Mouse (Mus musculus) ovary, postnatal 14 days (tissue): ENCODE data around the gene Gm5129.
"Not testable (repeated sequence)": the region's sequence is repeated elsewhere in the genome, so short reads cannot be mapped to it uniquely, and the experiment has no call there.

Source experiments
- DNase-seq: peaks from one replicate; pipeline ENCODE4 v3.0.0; 2022; ENCODE audit warnings: low spot score

Gene Gm5129

DNA sequence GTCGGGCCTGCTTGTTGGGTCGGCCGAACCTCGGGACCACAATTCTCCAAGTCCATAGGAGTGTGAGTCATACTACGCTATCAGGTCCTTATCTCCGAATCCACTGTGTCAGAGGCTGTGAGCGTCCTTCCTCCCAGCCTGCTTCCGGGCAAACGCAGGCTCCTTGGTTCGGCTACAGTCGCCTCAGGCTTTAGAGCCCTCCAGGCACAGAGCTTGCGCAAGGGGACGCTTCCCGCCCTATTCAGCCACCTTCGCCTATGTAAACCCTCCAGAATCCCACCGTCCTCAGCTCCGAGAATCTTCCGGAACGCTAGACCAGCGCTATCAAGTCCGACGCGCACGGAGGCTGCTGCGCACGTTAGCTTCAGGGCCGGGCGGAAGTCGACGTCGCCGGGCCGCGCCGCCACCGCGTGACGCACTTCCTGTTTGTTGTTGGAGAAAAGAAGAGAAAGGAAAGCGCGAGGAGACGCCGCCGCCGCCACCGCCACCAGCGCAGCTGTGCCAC lies at the start of gene Gm5129, which contains the start of gene Dnajb6:
Gene Gm5129, minus strand, starts transcription at position 380 of the 505 bp plus-strand sequence.
Gene Dnajb6, plus strand, starts transcription at position 132 of the 505 bp plus-strand sequence.
- peak; percentile 98 for DNase-seq

- not testable (repeated sequence) for DNase-seq
These were observed 49.2 kb upstream of the Gm5129 start for GRCm38 (mm10) chr5:29784906-29785305.

- no peak for DNase-seq
These were observed 46.5 kb upstream of the Gm5129 start for GRCm38 (mm10) chr5:29782261-29782660.

- DNase-seq, result not testable (repeated sequence)
These were observed 44.0 kb upstream of the Gm5129 start for GRCm38 (mm10) chr5:29779733-29780132.

DNA sequence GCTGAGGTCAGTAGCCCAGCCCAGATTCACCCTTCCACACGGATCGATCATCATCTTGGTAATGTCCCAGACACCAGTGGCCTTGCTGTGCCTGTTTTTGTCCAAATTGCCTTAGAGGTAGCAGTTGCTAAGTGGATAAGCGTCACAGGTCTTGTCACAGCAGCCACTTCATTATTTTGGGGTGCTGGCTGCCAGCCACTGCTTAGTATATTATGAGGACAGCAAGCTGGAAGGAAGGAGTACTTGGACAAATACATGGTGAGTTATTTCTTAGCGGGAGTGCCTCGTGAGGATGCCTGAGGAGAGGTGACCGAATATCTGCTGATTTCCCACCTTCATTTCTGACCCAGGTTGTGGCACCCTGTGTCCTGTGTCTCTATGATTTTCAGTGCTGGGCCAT lies 42.3 kb upstream of the Gm5129 start:
- no peak for DNase-seq

- DNase-seq, result no peak
These were observed 39.7 kb upstream of the Gm5129 start for GRCm38 (mm10) chr5:29775437-29775836.

- DNase-seq, result no peak
These were observed 37.9 kb upstream of the Gm5129 start for GRCm38 (mm10) chr5:29773460-29774150.

GRCm38 (mm10) chr5:29772651-29773330 lies 37.1 kb upstream of the Gm5129 start:
- DNase-seq, result no peak

- no peak for DNase-seq
These were observed 36.3 kb upstream of the Gm5129 start for GRCm38 (mm10) chr5:29772038-29772437.

- no peak for DNase-seq
These were observed 35.2 kb upstream of the Gm5129 start for GRCm38 (mm10) chr5:29770935-29771334.

- no peak for DNase-seq
These were observed 23.6 kb upstream of the Gm5129 start for GRCm38 (mm10) chr5:29759318-29759717.

GRCm38 (mm10) chr5:29752894-29753293 lies 17.2 kb upstream of the Gm5129 start:
- no peak for DNase-seq

DNA sequence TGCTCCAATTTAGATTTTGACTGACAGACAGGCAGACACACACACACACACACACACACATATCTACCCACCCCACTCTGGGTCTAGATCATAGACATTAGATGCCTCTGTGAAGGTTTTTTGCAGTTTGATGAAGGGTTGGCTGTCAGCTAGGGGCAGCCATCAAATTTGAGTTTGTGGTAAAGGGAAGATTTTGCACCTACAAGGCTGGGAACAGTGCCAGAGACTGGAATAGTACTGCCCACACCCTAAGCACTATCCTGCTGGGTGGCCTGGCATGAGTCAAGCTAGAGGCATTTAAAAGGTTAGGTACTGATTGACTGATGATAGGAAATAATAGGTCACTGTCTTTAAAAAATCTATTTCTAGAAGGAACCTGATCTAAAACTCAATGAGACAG lies 15.6 kb upstream of the Gm5129 start:
- no peak for DNase-seq

GRCm38 (mm10) chr5:29747661-29748060 lies 11.9 kb upstream of the Gm5129 start:
- DNase-seq, result no peak

DNA sequence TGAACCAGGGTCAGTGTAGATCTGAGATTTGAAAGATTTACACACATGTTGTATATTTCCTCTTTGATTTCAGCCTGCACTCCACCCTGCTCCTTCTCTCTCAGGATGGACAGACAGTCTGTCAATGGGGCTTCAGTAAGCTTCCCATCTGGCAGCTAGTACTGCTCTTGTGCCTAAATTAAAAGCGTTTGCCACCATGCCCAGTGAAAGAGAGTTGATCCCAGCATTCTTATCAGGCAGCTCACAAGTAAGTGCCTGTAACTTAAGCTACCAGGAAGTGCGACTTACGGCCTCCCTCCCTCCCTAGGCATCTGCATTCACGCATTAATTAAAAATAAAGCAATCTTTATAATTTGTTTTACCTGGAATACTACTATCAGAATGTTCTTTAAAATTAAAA lies 5.4 kb upstream of the Gm5129 start:
- DNase-seq, result no peak

- no peak for DNase-seq
These were observed 4.9 kb upstream of the Gm5129 start for GRCm38 (mm10) chr5:29740651-29741050.

DNA sequence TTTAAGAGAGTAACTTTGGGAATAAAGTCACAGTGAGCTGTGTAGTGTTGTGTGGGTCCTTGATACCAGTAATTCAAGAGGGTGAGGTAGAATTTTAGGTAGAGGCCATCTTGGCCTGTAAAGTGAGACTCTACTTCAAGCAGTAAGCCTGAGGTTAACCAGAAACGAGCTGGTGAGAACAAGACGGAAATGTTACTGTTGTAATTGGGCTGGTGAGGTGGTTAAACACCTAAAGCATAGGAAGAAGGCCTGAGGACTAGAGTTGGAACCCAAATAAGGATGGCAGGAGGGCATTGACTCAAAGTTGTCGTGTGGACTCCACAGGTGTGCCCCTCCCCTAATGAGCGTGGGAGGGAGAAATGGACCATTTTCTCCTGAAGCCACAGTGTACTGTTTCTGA lies 2.3 kb upstream of the Gm5129 start:
- DNase-seq, result no peak

GRCm38 (mm10) chr5:29737471-29737870 lies 1.7 kb upstream of the Gm5129 start:
- no peak for DNase-seq

DNA sequence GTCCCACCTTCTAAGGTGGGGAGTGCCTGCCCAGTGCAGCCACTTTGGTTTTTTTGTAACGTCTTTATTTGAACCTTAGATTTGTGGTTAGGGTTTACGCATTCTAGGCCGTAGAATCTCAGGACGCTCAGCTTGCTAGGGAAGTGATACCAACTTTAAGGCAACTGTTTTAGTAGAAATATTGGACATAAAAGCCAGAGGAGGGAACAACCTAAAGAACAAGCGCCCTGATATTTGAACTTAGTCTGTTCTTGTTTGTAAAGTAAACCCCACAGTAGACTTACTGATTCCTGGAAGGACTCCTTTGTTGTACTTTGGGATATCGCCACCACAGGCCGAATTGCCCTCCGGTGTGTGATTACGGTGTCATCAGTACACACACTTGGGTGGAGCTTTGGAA lies 1.2 kb upstream of the Gm5129 start:
- no peak for DNase-seq

GRCm38 (mm10) chr5:29736073-29736900 lies 551 bp upstream of the Gm5129 start:
- no peak for DNase-seq

DNA sequence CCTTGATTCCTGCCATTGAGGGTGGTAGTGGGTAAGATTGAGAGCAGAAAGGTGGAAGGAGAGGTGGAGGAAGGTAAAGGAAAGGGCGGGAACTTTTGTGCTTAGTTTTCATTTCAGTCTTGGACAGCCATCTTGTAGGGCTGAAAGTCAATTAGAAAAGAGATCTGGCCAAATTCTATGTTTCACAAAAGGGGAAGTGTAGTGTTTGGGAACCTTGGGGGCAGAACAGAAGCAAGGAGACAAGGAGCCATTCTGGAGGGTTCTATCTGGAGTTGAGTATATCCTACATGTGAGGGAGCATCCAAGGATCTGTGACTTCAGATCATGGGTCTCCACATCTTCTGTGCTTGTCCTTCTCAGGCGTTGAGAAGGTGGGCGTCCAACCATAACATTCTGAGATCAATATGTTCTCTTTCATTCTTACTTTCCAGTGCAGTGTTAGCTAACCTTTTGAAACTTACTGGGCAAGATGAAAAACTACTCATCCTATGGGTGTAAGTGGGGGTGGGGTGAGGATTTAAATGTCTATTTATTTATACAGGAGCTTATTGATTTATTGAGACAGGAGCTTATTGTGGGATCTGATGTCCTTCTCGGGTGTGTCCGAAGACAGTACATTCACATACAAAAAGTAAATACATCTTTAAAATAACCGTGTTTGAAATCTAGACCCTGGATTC lies 765 bp downstream of the Gm5129 start:
- peak; percentile 8 for DNase-seq

GRCm38 (mm10) chr5:29726070-29726469 lies 9.7 kb downstream of the Gm5129 start:
- DNase-seq, result not testable (repeated sequence)
